Mouse (Mus musculus): ENCODE measurements around the gene Hectd4. TPM values are rescaled to one million over a fixed set of nuclear protein-coding genes. Genes with fewer than 3 reads are reported as not detected.

The Hectd4 gene
- polyA plus RNA-seq, 1 experiment from 2014 or later: 18.1 TPM

Other genes starting within 250 kb of the Hectd4 start
- 21.1 and 21.3 TPM in 2 replicates for gene Rph3a, start 210.1 kb upstream of the Hectd4 start, polyA plus RNA-seq (2015; fragmentation: Nextera tagmentation; extraction: Ambion mirVana)
- 25.9 and 26.1 TPM in 2 replicates for gene Ptpn11, start 28.8 kb upstream of the Hectd4 start, polyA plus RNA-seq (2015; fragmentation: Nextera tagmentation; extraction: Ambion mirVana)
- gene Rpl6, start 15.7 kb upstream of the Hectd4 start, polyA plus RNA-seq (2015; fragmentation: Nextera tagmentation; extraction: Ambion mirVana): 398 and 410 TPM in 2 replicates
- 138 and 142 TPM in 2 replicates for gene Trafd1, start 165.4 kb downstream of the Hectd4 start, polyA plus RNA-seq (2015; fragmentation: Nextera tagmentation; extraction: Ambion mirVana)
- gene Naa25, start 177.7 kb downstream of the Hectd4 start, polyA plus RNA-seq (2015; fragmentation: Nextera tagmentation; extraction: Ambion mirVana): 54.7 and 59.0 TPM in 2 replicates
- gene Tmem116, start 231.7 kb downstream of the Hectd4 start, polyA plus RNA-seq (2015; fragmentation: Nextera tagmentation; extraction: Ambion mirVana): 1.0 and 2.2 TPM in 2 replicates
- gene Erp29, start 232.3 kb downstream of the Hectd4 start, polyA plus RNA-seq (2015; fragmentation: Nextera tagmentation; extraction: Ambion mirVana): 137 and 144 TPM in 2 replicates

Measured in forebrain, embryonic 15.5 days (tissue).